Mouse (Mus musculus) ES-Bruce4 (cell line): ENCODE measurements around the gene Pitpnc1.

Source experiments
- EP300 ChIP-seq: IDR thresholded peaks from 2 replicates; pipeline ENCODE4 v1.6.1; 2011; ENCODE audit warnings: low read depth, low read length; ENCODE audit not compliant: insufficient read depth
- POLR2A ChIP-seq: IDR thresholded peaks from one replicate; pipeline ENCODE4 v1.8.1; 2011; ENCODE audit warnings: low read length; ENCODE audit not compliant: insufficient read depth

- no peak for TF ChIP-seq POLR2A
- no peak for TF ChIP-seq EP300
These were observed 24.8 kb downstream of the Pitpnc1 start for GRCm38 (mm10) chr11:107445683-107446082.
